Mouse (Mus musculus) C2C12 (cell line): ENCODE results near the gene Grid2.

Source experiments
- CEBPB ChIP-seq: IDR thresholded peaks from one replicate; pipeline ENCODE4 v1.6.1; 2011; ENCODE audit warnings: low read depth, mild to moderate bottlenecking, control low read depth, moderate library complexity
- CTCF ChIP-seq: IDR thresholded peaks from one replicate; pipeline ENCODE4 v1.5.1; 2011; ENCODE audit not compliant: control insufficient read depth, insufficient read depth, insufficient read length
- MAX ChIP-seq: IDR thresholded peaks from one replicate; pipeline ENCODE4 v1.6.1; 2011; ENCODE audit warnings: mild to moderate bottlenecking, control low read depth
- MYOD1 ChIP-seq: IDR thresholded peaks from one replicate; pipeline ENCODE4 v1.6.1; 2011; ENCODE audit warnings: low read depth; ENCODE audit not compliant: control insufficient read depth, insufficient read length
- USF1 ChIP-seq: IDR thresholded peaks from one replicate; pipeline ENCODE4 v1.6.1; 2011; ENCODE audit warnings: low read depth, mild to moderate bottlenecking, control low read depth, moderate library complexity

GRCm38 (mm10) chr6:64678815-64679214 is 1423.1 kb downstream of the Grid2 start:
- TF ChIP-seq CTCF (no peak), MYOD1 (no peak), USF1 (no peak), MAX (no peak), CEBPB (no peak)
